Mouse (Mus musculus): Measurements from ENCODE around the gene Capn3. TPM values are rescaled to one million over a fixed set of nuclear protein-coding genes. Genes with fewer than 3 reads are reported as not detected.

Gene Capn3
- 0.75 and 1.2 TPM in 2 replicates for polyA plus RNA-seq (2012; rRNA removed)

GRCm38 (mm10) chr2:120455719-120456118 is at the start of gene Capn3:
Capn3 (plus strand) TSS chr2:120456019.
- no peak within 1 kb of the TSS for H3K4me3 ChIP-seq (ENCODE audit: control insufficient read depth, low read depth, low read length)
- H3K36me3 ChIP-seq (ENCODE audit: control insufficient read depth, insufficient read depth, low read length), result no peaks in the 10 kb centered on the region
- H3K27ac ChIP-seq (ENCODE audit: control insufficient read depth, insufficient read depth, low read depth, low read length), result no peak within 1 kb of the TSS
- TF ChIP-seq POLR2A (IDR thresholded peaks at IDR 0.05; ENCODE audit: control insufficient read depth, low read depth, low read length) (no peak), CTCF (IDR thresholded peaks at IDR 0.05; ENCODE audit: control insufficient read depth, insufficient read depth, insufficient replicate concordance, low read depth, low read length) (no peak)
- no peaks in the 10 kb centered on the region for H3K27me3 ChIP-seq (ENCODE audit: control insufficient read depth, insufficient read depth, low read length)
- H3K4me1 ChIP-seq (ENCODE audit: control insufficient read depth, insufficient read depth, low read length), result no peaks in the 10 kb centered on the region

DNA sequence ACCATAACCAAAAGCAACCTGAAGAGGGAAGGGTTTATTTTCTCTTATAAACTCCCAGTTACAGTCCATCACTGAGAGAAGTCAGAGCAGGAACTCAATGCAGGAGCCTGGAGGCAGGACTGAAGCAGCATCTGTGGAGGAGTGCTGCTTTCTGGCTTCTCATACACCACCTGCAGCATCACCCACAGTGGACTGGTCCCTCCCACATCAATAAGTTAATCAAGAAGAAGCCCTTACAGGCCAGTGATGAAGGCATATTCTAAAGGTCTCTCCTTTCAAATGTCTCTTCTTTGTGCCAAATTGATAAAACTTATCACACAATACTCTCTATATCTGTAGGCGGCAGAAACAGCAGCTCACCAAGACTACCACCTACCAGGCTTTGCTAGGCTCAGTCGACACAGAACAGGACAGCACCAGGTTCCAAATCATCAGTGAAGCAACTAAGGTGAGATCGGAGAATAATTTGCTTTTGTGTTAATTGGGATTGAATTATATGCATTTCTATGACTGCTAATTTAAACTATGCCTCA is 44.7 kb upstream of the Capn3 start:
- Histone ChIP-seq H3K4me1 (ENCODE audit: control insufficient read depth, insufficient read depth, low read length) (no peaks in the 10 kb centered on the region), H3K36me3 (ENCODE audit: control insufficient read depth, insufficient read depth, low read length) (no peaks in the 10 kb centered on the region; the same call in 1 of the 2 replicates), H3K27me3 (ENCODE audit: control insufficient read depth, insufficient read depth, low read length) (no peaks in the 10 kb centered on the region), H3K27ac (ENCODE audit: control insufficient read depth, insufficient read depth, low read depth, low read length) (no peak overlapping the region), H3K4me3 (ENCODE audit: control insufficient read depth, low read depth, low read length) (no peak overlapping the region)
- TF ChIP-seq POLR2A (IDR thresholded peaks at IDR 0.05; ENCODE audit: control insufficient read depth, low read depth, low read length) (no peak), CTCF (IDR thresholded peaks at IDR 0.05; ENCODE audit: control insufficient read depth, insufficient read depth, insufficient replicate concordance, low read depth, low read length) (no peak)

- no peaks in the 10 kb centered on the region for H3K4me1 ChIP-seq (ENCODE audit: control insufficient read depth, insufficient read depth, low read length)
- H3K4me3 ChIP-seq (ENCODE audit: control insufficient read depth, low read depth, low read length), result no peak overlapping the region
- no peaks in the 10 kb centered on the region; the same call in 1 of the 2 replicates for H3K36me3 ChIP-seq (ENCODE audit: control insufficient read depth, insufficient read depth, low read length)
- TF ChIP-seq CTCF (IDR thresholded peaks at IDR 0.05; ENCODE audit: control insufficient read depth, insufficient read depth, insufficient replicate concordance, low read depth, low read length) (no peak), POLR2A (IDR thresholded peaks at IDR 0.05; ENCODE audit: control insufficient read depth, low read depth, low read length) (no peak)
- no peak overlapping the region for H3K27ac ChIP-seq (ENCODE audit: control insufficient read depth, insufficient read depth, low read depth, low read length)
- H3K27me3 ChIP-seq (ENCODE audit: control insufficient read depth, insufficient read depth, low read length), result no peaks in the 10 kb centered on the region
Observed at GRCm38 (mm10) chr2:120414113-120414512, 41.7 kb upstream of the Capn3 start.

GRCm38 (mm10) chr2:120414738-120415414 is 40.9 kb upstream of the Capn3 start:
- H3K36me3 ChIP-seq (ENCODE audit: control insufficient read depth, insufficient read depth, low read length), result no peaks in the 10 kb centered on the region; the same call in 1 of the 2 replicates
- no peak overlapping the region for H3K4me3 ChIP-seq (ENCODE audit: control insufficient read depth, low read depth, low read length)
- no peaks in the 10 kb centered on the region for H3K4me1 ChIP-seq (ENCODE audit: control insufficient read depth, insufficient read depth, low read length)
- TF ChIP-seq POLR2A (IDR thresholded peaks at IDR 0.05; ENCODE audit: control insufficient read depth, low read depth, low read length), result no peak
- no peak for TF ChIP-seq CTCF (IDR thresholded peaks at IDR 0.05; ENCODE audit: control insufficient read depth, insufficient read depth, insufficient replicate concordance, low read depth, low read length)
- H3K27ac ChIP-seq (ENCODE audit: control insufficient read depth, insufficient read depth, low read depth, low read length), result no peak overlapping the region
- H3K27me3 ChIP-seq (ENCODE audit: control insufficient read depth, insufficient read depth, low read length), result no peaks in the 10 kb centered on the region

- no peak for TF ChIP-seq CTCF (IDR thresholded peaks at IDR 0.05; ENCODE audit: control insufficient read depth, insufficient read depth, insufficient replicate concordance, low read depth, low read length)
- no peak for TF ChIP-seq POLR2A (IDR thresholded peaks at IDR 0.05; ENCODE audit: control insufficient read depth, low read depth, low read length)
- Histone ChIP-seq H3K27me3 (ENCODE audit: control insufficient read depth, insufficient read depth, low read length) (no peaks in the 10 kb centered on the region), H3K27ac (ENCODE audit: control insufficient read depth, insufficient read depth, low read depth, low read length) (no peak overlapping the region), H3K4me1 (ENCODE audit: control insufficient read depth, insufficient read depth, low read length) (no peaks in the 10 kb centered on the region), H3K4me3 (ENCODE audit: control insufficient read depth, low read depth, low read length) (no peak overlapping the region), H3K36me3 (ENCODE audit: control insufficient read depth, insufficient read depth, low read length) (peaks cover 3% of the 10 kb centered on the region)
Observed at GRCm38 (mm10) chr2:120424386-120424785, 31.4 kb upstream of the Capn3 start.

DNA sequence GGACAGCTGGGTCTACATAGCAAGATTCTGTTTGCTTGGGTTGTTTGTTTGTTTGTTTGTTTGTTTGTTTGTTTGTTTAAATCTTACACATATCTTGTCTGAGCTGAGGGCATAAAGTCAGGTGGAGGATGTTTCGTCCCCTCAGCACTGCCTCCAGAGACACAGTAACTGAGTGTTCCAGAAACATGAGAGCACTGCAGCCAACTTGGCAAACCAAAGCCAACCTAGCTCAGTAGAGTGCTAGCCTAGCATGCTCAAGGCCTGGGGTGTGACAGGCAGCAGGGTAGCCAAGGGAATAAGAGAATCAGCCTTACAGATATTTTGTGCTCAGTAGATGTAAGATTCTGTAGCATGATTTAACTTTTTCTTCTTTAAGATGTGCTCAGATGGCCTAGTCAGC is 11.3 kb upstream of the Capn3 start:
- Histone ChIP-seq H3K36me3 (ENCODE audit: control insufficient read depth, insufficient read depth, low read length) (no peaks in the 10 kb centered on the region), H3K27ac (ENCODE audit: control insufficient read depth, insufficient read depth, low read depth, low read length) (no peak overlapping the region), H3K4me1 (ENCODE audit: control insufficient read depth, insufficient read depth, low read length) (no peaks in the 10 kb centered on the region), H3K4me3 (ENCODE audit: control insufficient read depth, low read depth, low read length) (no peak overlapping the region), H3K27me3 (ENCODE audit: control insufficient read depth, insufficient read depth, low read length) (no peaks in the 10 kb centered on the region)
- no peak for TF ChIP-seq POLR2A (IDR thresholded peaks at IDR 0.05; ENCODE audit: control insufficient read depth, low read depth, low read length)
- TF ChIP-seq CTCF (IDR thresholded peaks at IDR 0.05; ENCODE audit: control insufficient read depth, insufficient read depth, insufficient replicate concordance, low read depth, low read length), result no peak

- TF ChIP-seq CTCF (IDR thresholded peaks at IDR 0.05; ENCODE audit: control insufficient read depth, insufficient read depth, insufficient replicate concordance, low read depth, low read length) (no peak), POLR2A (IDR thresholded peaks at IDR 0.05; ENCODE audit: control insufficient read depth, low read depth, low read length) (no peak)
- Histone ChIP-seq H3K27ac (ENCODE audit: control insufficient read depth, insufficient read depth, low read depth, low read length) (no peak overlapping the region), H3K27me3 (ENCODE audit: control insufficient read depth, insufficient read depth, low read length) (no peaks in the 10 kb centered on the region), H3K4me1 (ENCODE audit: control insufficient read depth, insufficient read depth, low read length) (no peaks in the 10 kb centered on the region), H3K36me3 (ENCODE audit: control insufficient read depth, insufficient read depth, low read length) (no peaks in the 10 kb centered on the region), H3K4me3 (ENCODE audit: control insufficient read depth, low read depth, low read length) (no peak overlapping the region)
Observed at GRCm38 (mm10) chr2:120446373-120446772, 9.4 kb upstream of the Capn3 start.
